Mouse (Mus musculus): Measurements from ENCODE around the gene Atg4d.

DNA sequence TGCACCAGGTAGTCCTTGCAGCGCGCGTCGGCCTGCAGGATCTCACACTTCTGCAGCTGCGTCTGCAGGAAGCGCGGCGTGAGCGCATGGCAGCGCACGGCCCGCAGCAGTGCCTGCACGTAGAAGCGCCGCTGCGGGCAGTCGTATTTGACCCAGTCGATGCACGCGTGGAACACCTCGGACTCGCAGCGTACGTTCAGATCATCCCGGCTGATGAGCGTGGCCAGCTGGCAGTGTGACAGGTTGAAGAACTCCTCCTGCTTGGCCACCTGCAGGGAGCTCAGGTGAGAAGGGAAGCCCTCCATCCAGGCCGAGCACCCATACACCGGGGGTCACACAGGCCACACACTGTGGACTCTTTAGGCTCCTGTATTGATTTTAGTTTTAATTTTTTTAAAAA is 31.3 kb upstream of the Atg4d start:
- TF ChIP-seq EP300 (IDR thresholded peaks at IDR 0.05; ENCODE audit: low read depth), result no peak
- no peak for TF ChIP-seq CTCF (IDR thresholded peaks at IDR 0.05; ENCODE audit: low read depth)

Data from liver, postnatal 0 days (tissue).